Mouse (Mus musculus): ENCODE measurements at regions not wholly inside any gene's neighbourhood (a gene's known extent, or its start where the extent isn't known, plus 50 kb on each side); places are given as distances from the start of the nearest gene placed in this dataset.

GRCm38 (mm10) chr13:16382936-16383511, 371.4 kb downstream of the Inhba start:
- H3K4me3 ChIP-seq: no peak overlapping the region
- H3K27me3 ChIP-seq (ENCODE audit: control insufficient read depth, insufficient read depth, insufficient read length): no peaks in the 10 kb centered on the region
- TF ChIP-seq TCF12 (IDR thresholded peaks at IDR 0.05; ENCODE audit: insufficient read depth, poor library complexity, severe bottlenecking) (no peak), POLR2A (IDR thresholded peaks at IDR 0.05; ENCODE audit: insufficient read length, low read depth) (no peak), SRF (IDR thresholded peaks at IDR 0.05; ENCODE audit: control insufficient read depth, insufficient read length, low read depth) (no peak), E2F4 (IDR thresholded peaks at IDR 0.05; ENCODE audit: insufficient read depth) (no peak), MYOD1 (IDR thresholded peaks at IDR 0.05; ENCODE audit: control insufficient read depth in 1 of 3, insufficient read length in 2 of 3, low read depth in 2 of 3) (no peak), USF1 (IDR thresholded peaks at IDR 0.05; ENCODE audit: low read depth) (no peak), TCF3 (IDR thresholded peaks at IDR 0.05; ENCODE audit: insufficient read length, low read depth) (no peak), POLR2AphosphoS2 (IDR thresholded peaks at IDR 0.05; ENCODE audit: insufficient read length, low read depth) (no peak), CEBPB (IDR thresholded peaks at IDR 0.05; ENCODE audit: insufficient read depth, poor library complexity, severe bottlenecking) (no peak), MYOG (IDR thresholded peaks at IDR 0.05; ENCODE audit: control insufficient read depth in 1 of 3, insufficient read depth in 1 of 3, insufficient read length in 2 of 3, low read depth in 2 of 3) (no peak)
- H3K36me3 ChIP-seq (ENCODE audit: control insufficient read depth, insufficient read depth): no peaks in the 10 kb centered on the region
- no peak overlapping the region for H3ac ChIP-seq (ENCODE audit: control insufficient read depth, insufficient read length)
- H3K79me2 ChIP-seq (ENCODE audit: control insufficient read depth, insufficient read depth): no peaks in the 10 kb centered on the region
- H3K4me2 ChIP-seq (ENCODE audit: low read depth): no peak overlapping the region

- Histone ChIP-seq H3K4me2 (ENCODE audit: low read depth) (no peak overlapping the region), H3K36me3 (ENCODE audit: control insufficient read depth, insufficient read depth) (no peaks in the 10 kb centered on the region), H3K79me2 (ENCODE audit: control insufficient read depth, insufficient read depth) (no peaks in the 10 kb centered on the region), H3K27me3 (ENCODE audit: control insufficient read depth, insufficient read depth, insufficient read length) (no peaks in the 10 kb centered on the region), H3K4me3 (no peak overlapping the region), H3ac (ENCODE audit: control insufficient read depth, insufficient read length) (no peak overlapping the region)
- no peak for TF ChIP-seq POLR2A (IDR thresholded peaks at IDR 0.05; ENCODE audit: insufficient read length, low read depth)
- TF ChIP-seq MAX (IDR thresholded peaks at IDR 0.05; ENCODE audit: low read depth): no peak
- no peak for TF ChIP-seq POLR2AphosphoS2 (IDR thresholded peaks at IDR 0.05; ENCODE audit: insufficient read length, low read depth)
- TF ChIP-seq MYOG (IDR thresholded peaks at IDR 0.05; ENCODE audit: control insufficient read depth in 1 of 3, insufficient read depth in 1 of 3, insufficient read length in 2 of 3, low read depth in 2 of 3): no peak
- TF ChIP-seq REST (IDR thresholded peaks at IDR 0.05; ENCODE audit: insufficient read depth, insufficient read length): no peak
- no peak for TF ChIP-seq CEBPB (IDR thresholded peaks at IDR 0.05; ENCODE audit: insufficient read depth, poor library complexity, severe bottlenecking)
- no peak for TF ChIP-seq TCF3 (IDR thresholded peaks at IDR 0.05; ENCODE audit: insufficient read length, low read depth)
- no peak for TF ChIP-seq E2F4 (IDR thresholded peaks at IDR 0.05; ENCODE audit: insufficient read depth)
Measured at GRCm38 (mm10) chr13:16416356-16417019, 404.8 kb downstream of the Inhba start.

GRCm38 (mm10) chr13:16424147-16424546, 412.5 kb downstream of the Inhba start:
- H3ac ChIP-seq (ENCODE audit: control insufficient read depth, insufficient read length): no peak overlapping the region
- H3K4me3 ChIP-seq: no peak overlapping the region
- H3K79me2 ChIP-seq (ENCODE audit: control insufficient read depth, insufficient read depth): no peaks in the 10 kb centered on the region
- H3K4me2 ChIP-seq (ENCODE audit: low read depth): no peak overlapping the region
- H3K27me3 ChIP-seq (ENCODE audit: control insufficient read depth, insufficient read depth, insufficient read length): no peaks in the 10 kb centered on the region
- no peak for TF ChIP-seq MYOG (IDR thresholded peaks at IDR 0.05; ENCODE audit: control insufficient read depth in 1 of 3, insufficient read depth in 1 of 3, insufficient read length in 2 of 3, low read depth in 2 of 3)
- no peak for TF ChIP-seq MYOD1 (IDR thresholded peaks at IDR 0.05; ENCODE audit: control insufficient read depth in 1 of 3, insufficient read length in 2 of 3, low read depth in 2 of 3)
- TF ChIP-seq POLR2A (IDR thresholded peaks at IDR 0.05; ENCODE audit: insufficient read length, low read depth): no peak
- TF ChIP-seq POLR2AphosphoS2 (IDR thresholded peaks at IDR 0.05; ENCODE audit: insufficient read length, low read depth): no peak
- no peak for TF ChIP-seq MAX (IDR thresholded peaks at IDR 0.05; ENCODE audit: low read depth)
- TF ChIP-seq TCF12 (IDR thresholded peaks at IDR 0.05; ENCODE audit: insufficient read depth, poor library complexity, severe bottlenecking): no peak
- no peak for TF ChIP-seq CEBPB (IDR thresholded peaks at IDR 0.05; ENCODE audit: insufficient read depth, poor library complexity, severe bottlenecking)
- TF ChIP-seq USF1 (IDR thresholded peaks at IDR 0.05; ENCODE audit: low read depth): no peak
- TF ChIP-seq REST (IDR thresholded peaks at IDR 0.05; ENCODE audit: insufficient read depth, insufficient read length): no peak
- TF ChIP-seq TCF3 (IDR thresholded peaks at IDR 0.05; ENCODE audit: insufficient read length, low read depth): no peak
- TF ChIP-seq SRF (IDR thresholded peaks at IDR 0.05; ENCODE audit: control insufficient read depth, insufficient read length, low read depth): no peak
- TF ChIP-seq E2F4 (IDR thresholded peaks at IDR 0.05; ENCODE audit: insufficient read depth): no peak
- no peaks in the 10 kb centered on the region for H3K36me3 ChIP-seq (ENCODE audit: control insufficient read depth, insufficient read depth)

GRCm38 (mm10) chr13:16435436-16435835, 423.8 kb downstream of the Inhba start:
- Histone ChIP-seq H3K4me2 (ENCODE audit: low read depth) (no peak overlapping the region), H3ac (ENCODE audit: control insufficient read depth, insufficient read length) (no peak overlapping the region), H3K79me2 (ENCODE audit: control insufficient read depth, insufficient read depth) (no peaks in the 10 kb centered on the region), H3K36me3 (ENCODE audit: control insufficient read depth, insufficient read depth) (no peaks in the 10 kb centered on the region), H3K4me3 (no peak overlapping the region), H3K27me3 (ENCODE audit: control insufficient read depth, insufficient read depth, insufficient read length) (no peaks in the 10 kb centered on the region)
- TF ChIP-seq MYOD1 (IDR thresholded peaks at IDR 0.05; ENCODE audit: control insufficient read depth in 1 of 3, insufficient read length in 2 of 3, low read depth in 2 of 3) (no peak), REST (IDR thresholded peaks at IDR 0.05; ENCODE audit: insufficient read depth, insufficient read length) (no peak), MYOG (IDR thresholded peaks at IDR 0.05; ENCODE audit: control insufficient read depth in 1 of 3, insufficient read depth in 1 of 3, insufficient read length in 2 of 3, low read depth in 2 of 3) (no peak), POLR2A (IDR thresholded peaks at IDR 0.05; ENCODE audit: insufficient read length, low read depth) (no peak), MAX (IDR thresholded peaks at IDR 0.05; ENCODE audit: low read depth) (no peak), POLR2AphosphoS2 (IDR thresholded peaks at IDR 0.05; ENCODE audit: insufficient read length, low read depth) (no peak), E2F4 (IDR thresholded peaks at IDR 0.05; ENCODE audit: insufficient read depth) (no peak), USF1 (IDR thresholded peaks at IDR 0.05; ENCODE audit: low read depth) (no peak), SRF (IDR thresholded peaks at IDR 0.05; ENCODE audit: control insufficient read depth, insufficient read length, low read depth) (no peak), TCF3 (IDR thresholded peaks at IDR 0.05; ENCODE audit: insufficient read length, low read depth) (no peak), CEBPB (IDR thresholded peaks at IDR 0.05; ENCODE audit: insufficient read depth, poor library complexity, severe bottlenecking) (no peak), TCF12 (IDR thresholded peaks at IDR 0.05; ENCODE audit: insufficient read depth, poor library complexity, severe bottlenecking) (no peak)
